Mouse (Mus musculus): ENCODE measurements around the gene Gm2056. TPM values are rescaled to one million over a fixed set of nuclear protein-coding genes. Genes with fewer than 3 reads are reported as not detected.
"Not testable (repeated sequence)": the region's sequence is repeated elsewhere in the genome, so short reads cannot be mapped to it uniquely, and the experiment has no call there.

Gene Gm2056
- total RNA-seq (2015; ENCODE audit: low replicate concordance) (not detected in 2 replicates), total RNA-seq (2017; ENCODE audit: low replicate concordance) (not detected in 2 replicates)

DNA sequence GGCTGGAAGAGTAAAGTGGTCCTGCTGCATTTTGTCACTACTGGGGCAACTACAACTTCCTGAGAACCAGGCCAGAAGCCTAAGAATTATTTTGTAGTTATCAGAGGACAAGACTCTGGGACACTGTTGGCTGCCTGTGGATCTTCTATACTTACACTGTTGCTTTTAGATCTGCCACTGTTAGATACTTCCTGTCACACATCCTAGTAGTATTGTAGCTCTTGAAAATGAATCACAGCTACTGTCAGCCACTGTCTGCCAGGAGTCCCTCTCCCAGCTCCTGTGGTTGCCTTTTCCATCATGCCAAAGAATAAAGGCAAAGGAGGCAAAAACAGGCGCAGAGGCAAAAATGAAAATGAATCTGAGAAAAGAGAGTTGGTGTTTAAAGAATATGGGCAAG is at the start of gene Gm2056:
Gene Gm2056, plus strand, starts transcription at position 301 of the 400 bp plus-strand sequence.
- not testable (repeated sequence) for ATAC-seq (replicated peaks; ENCODE audit: low FRiP score, poor library complexity, severe bottlenecking)

DNA sequence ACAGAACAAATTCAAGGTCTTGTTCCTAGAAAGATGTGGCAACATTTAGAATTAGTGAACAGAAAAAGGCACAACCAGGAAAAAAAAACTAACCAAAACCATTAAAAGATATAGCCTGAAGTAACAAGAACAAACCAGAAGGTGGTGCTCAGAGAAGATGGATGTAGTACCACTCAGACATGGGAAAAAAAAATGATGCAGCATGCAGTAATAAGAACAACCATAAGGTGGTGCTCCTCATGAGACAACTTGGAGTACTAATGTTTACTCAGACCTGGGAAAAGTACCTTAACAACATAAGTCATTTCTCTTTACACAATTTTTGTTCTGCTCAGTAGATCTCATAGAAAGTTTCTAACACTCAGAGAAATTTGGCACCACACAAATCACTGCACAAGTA is 42.8 kb upstream of the Gm2056 start:
- ATAC-seq (replicated peaks; ENCODE audit: low FRiP score, poor library complexity, severe bottlenecking) = not testable (repeated sequence)

DNA sequence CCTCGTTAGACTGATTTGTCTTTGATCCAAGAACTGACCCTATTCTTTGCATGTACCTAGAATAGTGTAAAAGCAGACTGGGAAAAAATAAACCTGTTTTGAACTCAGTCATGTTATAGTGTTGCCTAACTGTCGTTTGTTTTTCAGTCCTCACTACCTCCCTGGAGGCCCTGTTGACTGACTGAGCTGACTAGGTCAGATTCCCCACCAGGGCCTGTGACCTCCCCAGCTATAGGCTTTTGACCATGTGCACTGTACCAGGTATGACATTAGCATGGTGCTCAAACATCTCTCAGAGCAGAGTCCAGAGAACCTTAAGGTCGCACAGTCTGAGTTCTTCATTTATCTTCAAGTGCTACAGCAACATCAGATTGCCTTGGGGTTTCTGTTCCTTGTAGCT is 22.7 kb upstream of the Gm2056 start:
- ATAC-seq (replicated peaks; ENCODE audit: low FRiP score, poor library complexity, severe bottlenecking) = not testable (repeated sequence)

DNA sequence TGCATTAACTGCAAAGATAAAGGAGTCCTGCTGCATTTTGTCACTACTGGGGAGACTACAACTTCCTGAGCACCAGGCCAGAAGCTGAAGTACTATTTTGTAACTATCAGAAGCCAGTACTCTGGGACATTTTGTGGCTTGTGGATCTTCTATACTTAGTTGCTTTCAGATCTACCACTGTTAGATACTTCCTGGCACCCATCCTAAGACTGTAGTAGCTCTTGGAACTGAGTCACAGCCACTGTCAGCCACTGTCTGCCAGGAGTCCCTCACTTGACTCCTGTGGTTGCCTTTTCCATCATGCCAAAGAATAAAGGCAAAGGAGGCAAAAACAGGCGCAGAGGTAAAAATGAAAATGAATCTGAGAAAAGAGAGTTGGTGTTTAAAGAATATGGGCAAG is 15.3 kb upstream of the Gm2056 start, which contains the start of gene Gm2075:
Gene Gm2075, plus strand, starts transcription at position 301 of the 400 bp plus-strand sequence.
- ATAC-seq (replicated peaks; ENCODE audit: low FRiP score, poor library complexity, severe bottlenecking) = not testable (repeated sequence)

DNA sequence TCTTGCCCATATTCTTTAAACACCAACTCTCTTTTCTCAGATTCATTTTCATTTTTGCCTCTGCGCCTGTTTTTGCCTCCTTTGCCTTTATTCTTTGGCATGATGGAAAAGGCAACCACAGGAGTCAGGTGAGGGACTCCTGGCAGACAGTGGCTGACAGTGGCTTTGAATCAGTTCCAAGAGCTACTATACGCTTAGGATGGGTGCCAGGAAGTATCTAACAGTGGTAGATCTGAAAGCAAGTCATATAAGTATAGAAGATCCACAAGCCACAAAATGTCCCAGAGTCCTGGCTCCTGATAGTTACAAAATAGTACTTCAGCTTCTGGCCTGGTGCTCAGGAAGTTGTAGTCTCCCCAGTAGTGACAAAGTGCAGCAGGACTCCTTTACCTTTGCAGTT is 8.1 kb upstream of the Gm2056 start, which contains the start of gene Gm6803:
Gene Gm6803, minus strand, starts transcription at position 101 of the 400 bp plus-strand sequence.
- ATAC-seq (replicated peaks; ENCODE audit: low FRiP score, poor library complexity, severe bottlenecking) = not testable (repeated sequence)

DNA sequence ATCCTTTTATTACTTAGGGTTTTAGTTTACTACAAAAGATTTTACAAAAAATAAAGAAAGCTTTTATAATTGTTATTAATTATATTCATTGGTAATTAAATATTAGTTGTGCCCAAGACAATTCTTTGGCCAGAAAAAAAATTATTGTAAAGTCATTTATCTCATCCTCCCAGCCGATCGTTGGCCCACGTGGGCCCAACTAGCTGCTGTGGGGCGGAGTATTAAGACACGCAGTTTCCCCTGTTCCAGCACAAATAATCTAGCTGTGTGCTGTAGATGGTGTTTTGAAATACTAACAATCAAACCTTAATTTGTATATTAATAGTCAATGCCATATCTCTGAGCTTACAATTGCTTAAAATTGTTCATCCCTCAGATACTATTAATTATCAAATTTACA is 5.4 kb downstream of the Gm2056 start:
- ATAC-seq (replicated peaks; ENCODE audit: low FRiP score, poor library complexity, severe bottlenecking) = not testable (repeated sequence)

DNA sequence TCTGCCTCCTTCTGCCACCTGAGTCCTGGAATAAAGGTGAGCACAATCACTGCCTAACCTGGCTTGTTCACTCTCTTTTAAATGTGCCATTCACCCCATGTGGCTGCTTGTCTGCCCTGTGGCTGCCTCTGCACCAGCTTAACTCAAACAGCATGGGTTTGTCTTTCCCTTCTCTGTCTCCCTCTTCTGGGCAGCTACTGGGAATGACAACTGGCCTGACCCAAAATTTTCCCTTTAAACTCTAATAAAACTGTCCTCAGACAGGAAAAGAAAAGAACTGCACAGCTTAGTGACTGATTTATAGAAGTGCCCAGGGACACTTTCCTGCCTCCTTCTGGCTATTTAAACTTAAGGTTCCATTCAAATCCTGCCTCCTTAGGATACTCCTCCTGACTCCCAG is 12.3 kb downstream of the Gm2056 start:
- ATAC-seq (replicated peaks; ENCODE audit: low FRiP score, poor library complexity, severe bottlenecking) = not testable (repeated sequence)

DNA sequence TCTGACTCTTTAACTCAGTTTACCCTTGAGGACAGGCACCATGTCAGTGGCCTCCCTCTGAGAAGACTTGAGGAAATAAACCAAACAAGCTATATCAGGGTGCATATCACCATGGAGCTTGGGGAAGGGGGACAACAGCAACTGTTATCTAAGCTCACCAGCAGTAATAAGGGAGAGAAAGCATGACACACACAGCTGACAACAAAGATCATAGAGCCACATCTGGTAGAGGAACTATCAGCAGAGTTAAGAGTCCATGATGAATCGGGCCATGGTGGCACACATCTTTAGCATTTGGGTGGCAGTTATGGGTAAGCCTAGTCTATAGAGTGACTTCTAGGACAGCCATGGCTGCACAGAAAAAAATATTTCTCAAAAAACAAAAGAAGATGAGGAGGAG is 12.9 kb downstream of the Gm2056 start:
- ATAC-seq (replicated peaks; ENCODE audit: low FRiP score, poor library complexity, severe bottlenecking) = not testable (repeated sequence)

DNA sequence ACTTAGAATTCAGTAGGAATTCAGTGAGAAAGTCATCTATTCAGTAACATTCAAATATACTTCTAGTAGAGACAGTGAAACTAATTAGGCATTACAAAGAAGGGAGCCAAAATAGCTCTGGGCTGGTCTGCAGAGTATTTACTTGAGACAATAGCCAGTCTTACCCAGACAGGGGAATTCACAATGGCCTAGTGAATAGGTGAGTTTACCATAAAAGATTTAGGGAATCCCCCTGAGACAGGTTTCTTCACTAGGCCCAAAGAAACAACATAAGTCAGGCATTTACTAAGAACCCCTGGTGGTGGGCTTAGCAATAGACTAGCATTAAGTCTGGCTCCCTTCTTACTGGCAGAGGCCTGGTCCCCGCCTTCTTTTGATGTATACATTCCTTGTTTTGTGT is 18.4 kb downstream of the Gm2056 start:
- not testable (repeated sequence) for ATAC-seq (replicated peaks; ENCODE audit: low FRiP score, poor library complexity, severe bottlenecking)

Other genes with a start within 250 kb of the Gm2056 start
- gene Gm21936, start 231.5 kb upstream of the Gm2056 start, total RNA-seq (2015; ENCODE audit: low replicate concordance) = not detected in 2 replicates
- not detected in 2 replicates for gene Gm21936, start 231.5 kb upstream of the Gm2056 start, total RNA-seq (2017; ENCODE audit: low replicate concordance)
- gene BB287469, start 210.4 kb upstream of the Gm2056 start, total RNA-seq (2015; ENCODE audit: low replicate concordance) = not detected in 2 replicates
- gene BB287469, start 210.4 kb upstream of the Gm2056 start, total RNA-seq (2017; ENCODE audit: low replicate concordance) = not detected in 2 replicates
- gene Gm2001, start 184.7 kb upstream of the Gm2056 start, total RNA-seq (2015; ENCODE audit: low replicate concordance) = not detected in 2 replicates
- gene Gm2001, start 184.7 kb upstream of the Gm2056 start, total RNA-seq (2017; ENCODE audit: low replicate concordance) = not detected in 2 replicates
- not detected in 2 replicates for gene Gm2016, start 152.9 kb upstream of the Gm2056 start, total RNA-seq (2015; ENCODE audit: low replicate concordance)
- not detected in 2 replicates for gene Gm2016, start 152.9 kb upstream of the Gm2056 start, total RNA-seq (2017; ENCODE audit: low replicate concordance)
- gene Gm2022, start 131.6 kb upstream of the Gm2056 start, total RNA-seq (2015; ENCODE audit: low replicate concordance) = not detected in 2 replicates
- not detected in 2 replicates for gene Gm2022, start 131.6 kb upstream of the Gm2056 start, total RNA-seq (2017; ENCODE audit: low replicate concordance)
- not detected in 2 replicates for gene Gm2035, start 107.1 kb upstream of the Gm2056 start, total RNA-seq (2015; ENCODE audit: low replicate concordance)
- not detected in 2 replicates for gene Gm2035, start 107.1 kb upstream of the Gm2056 start, total RNA-seq (2017; ENCODE audit: low replicate concordance)
- not detected in 2 replicates for gene Gm2042, start 72.9 kb upstream of the Gm2056 start, total RNA-seq (2015; ENCODE audit: low replicate concordance)
- gene Gm2042, start 72.9 kb upstream of the Gm2056 start, total RNA-seq (2017; ENCODE audit: low replicate concordance) = not detected in 2 replicates
- gene Gm2075, start 15.2 kb upstream of the Gm2056 start, total RNA-seq (2015; ENCODE audit: low replicate concordance) = not detected in 2 replicates
- gene Gm2075, start 15.2 kb upstream of the Gm2056 start, total RNA-seq (2017; ENCODE audit: low replicate concordance) = not detected in 2 replicates
- not detected in 2 replicates for gene Gm6803, start 8.2 kb upstream of the Gm2056 start, total RNA-seq (2015; ENCODE audit: low replicate concordance)
- 6.2 TPM in 1 of 2 replicates, not detected in the other for gene Gm6803, start 8.2 kb upstream of the Gm2056 start, total RNA-seq (2017; ENCODE audit: low replicate concordance)
- gene Gm16368, start 56.7 kb downstream of the Gm2056 start, total RNA-seq (2015; ENCODE audit: low replicate concordance) = not detected in 2 replicates
- gene Gm16368, start 56.7 kb downstream of the Gm2056 start, total RNA-seq (2017; ENCODE audit: low replicate concordance) = not detected in 2 replicates
- gene Gm10436, start 155.1 kb downstream of the Gm2056 start, total RNA-seq (2015; ENCODE audit: low replicate concordance) = not detected in 2 replicates
- gene Gm10436, start 155.1 kb downstream of the Gm2056 start, total RNA-seq (2017; ENCODE audit: low replicate concordance) = not detected in 2 replicates
- gene Gm8332, start 223.1 kb downstream of the Gm2056 start, total RNA-seq (2015; ENCODE audit: low replicate concordance) = not detected in 2 replicates
- gene Gm8332, start 223.1 kb downstream of the Gm2056 start, total RNA-seq (2017; ENCODE audit: low replicate concordance) = not detected in 2 replicates
- gene Gm5662, start 247.5 kb downstream of the Gm2056 start, total RNA-seq (2015; ENCODE audit: low replicate concordance) = not detected in 2 replicates
- gene Gm5662, start 247.5 kb downstream of the Gm2056 start, total RNA-seq (2017; ENCODE audit: low replicate concordance) = not detected in 2 replicates